Mouse (Mus musculus) kidney, postnatal 10 days (tissue): Measurements from ENCODE around the gene Fitm2.

Experiments
- DNase-seq: peaks from one replicate; pipeline ENCODE4 v3.0.0; 2021; ENCODE audit warnings: mixed read lengths

The Fitm2 gene

DNA sequence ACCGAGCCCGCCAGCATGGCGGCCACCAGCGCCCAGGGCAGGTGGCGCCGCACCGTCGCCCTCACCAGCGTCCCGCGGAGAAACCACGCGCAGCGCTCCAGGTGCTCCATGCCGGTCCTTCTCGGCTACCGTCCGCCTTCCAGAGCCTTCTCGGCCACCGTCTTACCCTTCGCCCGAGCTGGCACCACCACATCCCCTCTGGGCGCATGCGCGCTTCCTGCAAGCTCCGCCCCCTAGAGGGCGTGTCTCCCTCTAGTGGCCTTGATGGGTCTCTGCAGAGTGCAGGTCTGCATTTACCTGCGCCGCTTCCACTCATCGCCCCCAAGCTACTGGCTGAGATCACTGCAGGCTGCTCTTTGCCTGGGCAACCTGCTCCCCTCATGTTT is at the start of gene Fitm2:
TSS of gene Fitm2 (minus strand) at position 164 of the 386 bp plus-strand sequence.
- peak; percentile 97 for DNase-seq

DNA sequence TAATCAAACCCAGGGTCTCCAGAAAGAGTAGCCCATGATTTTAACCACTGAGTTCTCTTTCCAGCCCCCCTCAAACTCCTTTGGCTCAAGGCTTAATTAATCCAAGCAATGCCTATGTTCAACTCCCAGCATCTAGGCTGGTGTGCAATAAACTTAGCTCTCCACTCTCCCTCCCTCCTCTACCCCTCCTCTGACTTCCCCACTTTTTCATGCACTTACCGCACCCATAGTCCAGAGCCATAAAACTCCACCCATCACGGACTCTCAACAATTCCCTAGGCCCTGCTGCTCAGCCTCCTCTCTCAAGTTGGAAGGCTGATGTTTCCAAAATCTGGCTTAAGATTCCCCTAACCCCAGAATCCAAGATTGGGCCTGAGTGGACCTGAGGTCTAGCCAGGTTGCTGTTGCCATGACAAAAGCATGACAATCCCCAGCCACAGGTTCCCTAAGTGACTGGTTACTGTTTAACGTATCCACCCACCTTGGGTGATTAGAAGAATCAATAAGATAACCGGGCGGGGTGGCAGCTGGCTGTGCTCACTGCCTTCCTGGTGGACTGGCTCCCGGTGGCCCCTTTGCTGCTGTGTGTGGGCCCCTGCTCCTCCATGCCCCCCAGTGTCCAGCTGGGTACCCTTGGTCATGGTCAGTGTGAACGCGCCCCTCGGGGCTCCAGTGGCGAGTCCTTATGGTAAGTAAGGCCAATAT is 34.0 kb upstream of the Fitm2 start, which contains the start of gene Hnf4a:
TSS of gene Hnf4a (plus strand) at position 509 of the 705 bp plus-strand sequence.
- DNase-seq: no peak

DNA sequence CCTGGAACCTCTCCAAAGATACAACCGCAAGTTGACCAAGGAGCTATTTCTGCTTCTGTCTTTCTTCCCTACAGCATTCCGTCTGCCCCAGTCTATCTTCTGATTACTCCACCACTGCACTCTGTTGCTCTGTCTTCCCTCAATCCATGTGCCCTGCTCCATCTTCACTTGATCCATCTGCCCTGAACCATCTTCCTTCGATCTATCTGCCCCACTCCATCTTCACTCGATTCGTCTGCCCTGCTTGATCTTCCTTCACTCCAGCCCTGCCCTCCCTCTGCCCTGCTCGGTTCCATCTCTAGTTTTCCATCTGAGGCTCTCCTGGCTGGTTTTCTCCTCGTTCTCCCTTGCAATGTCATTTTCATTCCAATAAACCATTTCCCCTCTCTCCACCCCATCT is 30.8 kb upstream of the Fitm2 start:
- DNase-seq: no peak

DNA sequence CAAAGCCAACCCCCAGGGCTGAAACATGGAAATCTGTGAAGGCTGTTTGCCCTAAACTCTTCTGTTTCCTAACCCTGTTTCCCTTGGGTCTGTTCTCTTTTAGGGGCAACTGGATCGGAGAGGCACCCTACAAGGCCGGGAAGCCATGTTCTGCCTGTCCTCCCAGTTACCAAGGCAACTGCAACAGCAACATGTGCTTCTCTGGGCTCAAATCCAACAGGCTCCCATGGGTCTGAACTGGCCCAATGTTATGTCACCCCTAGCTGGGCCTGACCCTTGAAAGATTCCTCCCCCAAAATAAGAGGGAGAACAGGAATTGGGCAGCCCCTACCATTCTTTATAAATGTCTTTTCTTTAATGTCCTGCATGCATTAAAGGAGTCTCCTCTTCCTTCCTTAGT is 29.8 kb upstream of the Fitm2 start:
- peak; percentile 47 for DNase-seq

DNA sequence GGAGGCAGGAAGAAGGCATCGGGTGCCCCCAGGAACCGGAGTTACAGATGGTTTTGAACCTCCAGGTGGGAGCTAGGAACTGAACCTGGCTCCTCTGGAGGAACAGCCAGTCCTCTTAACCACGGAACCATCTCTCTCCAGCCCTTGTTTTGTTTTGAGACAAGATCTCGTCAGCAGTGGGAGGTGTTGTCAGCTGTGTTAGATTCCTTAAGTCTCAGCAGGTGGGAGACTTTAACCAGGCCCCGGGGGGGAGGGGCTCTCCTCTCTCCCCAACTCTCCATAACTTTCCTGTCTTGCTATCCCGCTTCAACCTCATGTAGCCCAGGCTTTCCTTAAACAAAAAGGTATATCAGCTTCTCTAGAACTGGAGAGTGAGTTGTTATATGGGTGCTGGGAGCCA is 22.0 kb upstream of the Fitm2 start:
- no peak for DNase-seq

DNA sequence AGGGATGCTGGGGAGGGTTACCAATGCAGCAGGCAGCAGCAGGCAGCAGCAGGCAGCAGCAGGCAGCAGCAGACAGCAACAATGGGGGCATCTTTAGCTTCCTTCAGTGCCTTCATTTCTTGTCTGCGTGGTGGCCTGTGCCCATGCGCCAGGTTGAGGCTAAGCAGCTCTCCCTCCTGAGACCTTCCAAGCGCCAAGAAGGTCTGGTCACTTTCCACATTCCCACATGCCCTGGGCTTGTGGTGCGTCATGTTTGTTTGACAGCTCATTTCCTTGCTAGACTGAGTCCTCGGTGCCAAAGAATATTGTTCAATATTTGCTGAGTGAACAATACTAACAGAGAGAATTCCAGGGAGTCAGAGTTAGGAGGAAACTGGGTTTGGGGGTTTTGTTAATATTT is 21.5 kb upstream of the Fitm2 start:
- no peak for DNase-seq

DNA sequence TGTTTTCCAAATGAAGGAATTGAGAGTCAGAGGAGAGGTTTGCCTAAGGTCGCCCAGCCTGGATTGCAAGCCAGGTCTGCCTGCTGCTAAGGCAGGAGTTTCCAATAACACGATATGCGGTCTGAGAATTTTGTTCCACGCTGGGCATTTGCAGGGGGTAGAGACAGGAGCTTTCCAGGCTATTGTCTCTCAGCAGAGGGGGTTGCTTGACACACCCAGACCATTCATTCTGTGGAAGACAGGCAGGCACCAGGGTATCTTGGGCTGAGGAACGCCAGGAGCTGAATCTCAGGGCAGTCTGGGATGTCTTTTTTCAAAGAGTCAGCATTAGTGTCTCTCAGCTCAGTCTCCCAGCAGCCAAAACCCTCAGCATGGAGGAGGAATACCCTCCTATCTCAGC is 20.6 kb upstream of the Fitm2 start:
- DNase-seq: no peak

DNA sequence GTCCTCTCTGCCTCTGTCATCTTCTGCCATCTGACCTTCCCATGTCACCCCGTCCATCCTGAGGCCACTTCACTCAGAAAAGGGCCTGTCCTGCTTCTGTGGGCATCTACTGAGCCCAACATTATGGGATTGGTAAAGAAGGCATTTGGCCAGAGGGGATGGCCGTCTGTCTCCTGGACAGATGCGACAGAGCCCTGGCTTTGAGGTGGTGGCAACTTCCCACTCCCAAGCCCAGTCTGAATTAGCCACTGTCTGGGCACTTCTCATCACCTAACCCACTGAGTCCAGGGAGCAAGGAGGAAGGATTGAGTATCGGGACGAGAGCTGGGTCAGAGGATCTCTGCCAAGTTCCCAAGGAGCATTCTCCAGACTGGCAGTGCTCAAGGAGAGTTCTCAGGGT is 19.6 kb upstream of the Fitm2 start, which contains the start of gene R3hdml:
TSS of gene R3hdml (plus strand) at position 301 of the 400 bp plus-strand sequence.
- DNase-seq: no peak

DNA sequence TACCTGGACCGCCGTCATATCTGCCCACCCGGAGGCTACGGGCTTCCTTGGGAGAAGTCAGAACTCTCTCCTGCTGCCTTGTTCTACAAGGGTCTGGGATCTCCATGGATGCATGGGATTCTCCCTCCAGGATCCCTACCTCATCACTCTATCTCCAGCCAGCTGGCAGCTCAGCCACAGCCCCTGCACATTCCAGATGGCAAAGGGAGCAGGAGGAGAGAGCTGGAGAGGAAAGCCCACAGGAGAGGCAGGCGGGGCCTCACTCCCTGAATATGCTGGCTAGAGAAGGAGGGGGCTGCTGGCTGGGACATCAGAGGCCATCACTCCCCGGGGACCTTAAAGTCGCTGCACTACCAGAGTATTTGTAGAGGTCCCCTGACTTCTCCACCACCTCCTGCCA is 18.9 kb upstream of the Fitm2 start:
- DNase-seq: no peak

DNA sequence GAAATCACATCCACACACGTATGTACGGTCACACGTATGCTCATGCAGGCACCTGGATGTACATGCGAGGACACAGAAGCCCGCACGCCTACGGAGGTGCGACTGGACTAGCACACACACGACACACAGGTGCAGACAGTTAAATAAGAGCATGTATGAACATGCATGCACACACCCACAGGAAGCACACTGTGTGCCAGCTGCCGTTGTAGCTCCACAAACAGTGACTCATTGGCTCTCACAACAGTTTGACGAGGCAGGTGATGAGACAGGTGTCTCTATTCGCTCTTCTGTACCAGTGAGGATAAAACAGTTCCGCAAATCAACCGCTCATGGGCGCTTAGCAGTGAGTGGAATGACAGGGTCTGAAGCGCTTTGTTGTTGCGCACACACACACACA is 18.2 kb upstream of the Fitm2 start:
- no peak for DNase-seq

DNA sequence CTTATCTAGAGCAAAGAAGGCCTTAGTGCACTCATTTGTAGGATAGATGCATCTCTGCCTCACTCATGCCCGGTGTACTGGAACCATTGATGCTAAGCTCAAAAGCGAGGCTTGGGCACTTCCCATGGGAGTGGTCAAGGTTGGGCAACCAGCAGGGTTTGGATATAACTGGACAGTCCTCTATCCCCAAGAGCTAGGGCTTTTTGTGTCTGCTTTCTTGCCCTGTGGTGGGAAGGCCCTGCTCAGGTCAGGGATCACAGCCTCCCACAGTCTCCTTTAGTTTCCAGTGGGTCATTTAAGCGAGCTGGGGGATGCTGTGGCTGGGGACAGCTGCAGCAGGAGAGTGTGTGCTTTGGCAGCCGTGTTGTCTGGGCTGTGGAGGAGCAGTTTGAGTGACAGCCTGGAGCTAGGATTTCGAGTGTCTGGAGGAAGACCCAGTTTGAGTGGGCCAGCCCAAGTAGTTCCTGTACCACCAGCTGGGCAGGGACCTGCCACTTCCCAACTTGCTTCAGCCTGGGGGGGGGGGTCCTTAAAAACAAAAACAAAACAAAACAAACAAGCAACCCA is 17.4 kb upstream of the Fitm2 start:
- no peak for DNase-seq

DNA sequence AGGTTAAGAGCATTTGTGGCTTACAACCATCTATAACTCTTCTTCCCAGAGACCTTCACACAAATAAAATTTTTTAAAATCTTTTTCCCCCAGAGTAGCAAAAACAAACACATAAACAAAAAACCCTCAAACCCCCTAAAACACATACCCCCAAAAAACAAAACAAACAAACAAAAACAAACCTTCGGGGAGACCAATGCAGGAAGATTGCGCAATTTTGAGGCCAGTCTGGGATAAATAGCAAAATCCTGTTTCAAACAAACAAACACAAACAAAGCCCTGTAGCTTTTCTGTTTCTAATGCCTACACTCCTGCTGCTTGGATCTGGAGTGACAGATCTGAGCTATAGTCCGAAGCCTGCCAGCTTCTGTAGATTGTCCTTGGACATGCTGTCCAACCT is 14.9 kb upstream of the Fitm2 start:
- no peak for DNase-seq

DNA sequence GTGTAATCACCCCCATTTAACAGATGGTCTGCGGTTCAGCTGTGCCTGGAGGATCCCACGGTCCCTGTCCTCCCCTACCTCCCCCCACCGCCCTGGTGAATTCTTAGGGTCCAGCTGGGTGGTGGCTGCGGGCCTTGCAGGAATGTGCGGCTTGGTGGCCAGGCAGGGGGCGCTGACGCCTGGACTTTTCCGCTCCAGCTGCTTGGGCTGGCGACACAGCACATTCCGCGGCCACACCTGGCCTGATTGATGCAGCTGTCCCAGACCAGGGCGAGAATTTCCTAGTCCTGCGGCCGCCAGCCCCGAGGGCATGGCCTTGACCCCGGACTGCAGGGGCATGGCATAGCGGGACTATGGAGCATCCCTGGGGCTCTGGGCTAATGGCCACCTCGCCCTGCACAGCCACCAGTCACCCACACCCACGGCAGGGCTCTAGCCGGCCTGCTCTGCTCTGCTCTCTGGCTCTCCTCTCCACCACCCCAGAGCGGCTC is 9.2 kb upstream of the Fitm2 start:
- peak; percentile 74 for DNase-seq

DNA sequence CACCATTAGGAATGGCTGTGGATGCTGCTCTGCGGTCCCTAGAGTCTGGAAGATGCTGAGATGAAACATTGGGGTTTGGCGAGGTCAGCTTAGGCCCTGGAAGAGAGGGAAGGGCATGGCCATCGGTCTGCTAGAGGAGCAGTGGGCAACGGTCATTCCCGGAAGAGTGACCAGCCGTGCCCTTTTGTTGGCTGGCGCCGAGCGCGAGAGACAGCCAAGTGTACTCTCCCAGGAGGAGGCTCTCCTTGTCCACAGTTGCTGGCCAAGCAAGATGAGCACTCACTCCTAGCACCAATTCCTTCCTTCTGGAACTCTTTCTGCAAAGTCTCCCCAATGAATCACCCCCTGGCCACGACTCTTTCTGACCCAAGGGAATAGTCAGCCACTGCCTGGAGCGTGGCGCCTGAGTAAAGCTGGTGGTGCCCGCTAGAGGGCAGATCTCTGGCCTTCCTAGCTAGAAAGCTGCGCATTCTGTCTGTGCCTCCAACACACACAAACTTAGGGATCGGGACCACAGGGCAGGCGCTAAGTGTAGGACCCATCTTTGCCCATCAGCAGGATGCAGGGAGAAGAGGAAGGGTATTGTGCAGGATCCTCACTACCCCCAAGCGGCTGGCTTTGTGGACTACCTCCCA is 7.9 kb upstream of the Fitm2 start:
- peak; percentile 41 for DNase-seq

DNA sequence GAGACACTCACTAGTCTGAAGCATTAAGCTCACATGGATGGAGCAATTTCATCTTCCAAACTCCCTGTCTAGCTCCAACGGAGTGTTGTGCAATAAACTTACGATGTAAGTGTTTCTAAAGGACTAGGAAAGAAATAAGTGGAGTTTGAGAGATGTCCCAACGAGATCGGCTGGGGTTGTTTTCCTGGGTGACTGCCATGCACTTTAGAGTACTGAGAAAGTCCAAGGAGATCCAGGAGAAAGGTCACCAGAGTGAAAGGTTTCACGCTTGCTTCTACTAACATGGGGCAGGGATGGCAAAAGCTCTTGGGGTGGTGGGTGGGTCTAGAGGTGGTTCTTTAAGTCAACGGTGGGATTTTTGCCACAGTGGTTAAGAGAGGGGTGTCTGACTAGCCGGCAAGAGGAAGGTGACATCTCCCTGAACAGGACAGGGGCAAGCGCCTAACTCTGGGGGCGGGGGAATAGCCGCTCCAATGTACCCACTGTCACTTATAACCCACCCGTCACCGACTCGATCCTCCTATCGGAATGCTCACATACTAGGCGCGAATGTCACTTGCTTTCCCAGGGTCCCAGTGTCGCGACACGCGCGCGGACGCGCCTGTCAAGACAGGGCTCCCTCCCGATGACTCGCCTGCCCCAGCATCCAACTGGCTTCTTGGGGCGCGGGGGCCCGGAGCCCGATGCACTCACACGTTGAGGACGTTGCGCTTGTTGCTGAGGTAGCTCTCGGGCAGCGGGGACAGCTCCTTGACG is 541 bp downstream of the Fitm2 start:
- DNase-seq: peak; percentile 22

DNA sequence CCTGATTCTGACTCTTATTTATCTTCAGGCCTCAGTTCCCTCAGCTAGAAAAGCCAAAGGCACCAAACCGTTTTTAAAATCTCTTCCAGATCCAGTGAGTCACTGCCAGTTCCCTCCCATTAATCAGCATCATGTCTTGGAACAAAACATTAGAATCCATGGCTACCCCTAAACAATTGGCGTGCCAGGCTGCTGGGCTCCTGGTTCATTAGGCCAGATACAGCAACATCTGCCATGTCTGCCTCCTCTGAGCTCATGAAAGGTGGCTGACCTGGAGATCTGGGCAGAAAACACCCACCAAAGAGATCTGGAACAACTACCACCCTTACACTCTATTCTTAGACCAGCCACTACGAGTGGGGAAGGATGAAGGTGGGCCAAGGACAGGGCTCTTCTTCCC is 1.3 kb downstream of the Fitm2 start:
- no peak for DNase-seq

DNA sequence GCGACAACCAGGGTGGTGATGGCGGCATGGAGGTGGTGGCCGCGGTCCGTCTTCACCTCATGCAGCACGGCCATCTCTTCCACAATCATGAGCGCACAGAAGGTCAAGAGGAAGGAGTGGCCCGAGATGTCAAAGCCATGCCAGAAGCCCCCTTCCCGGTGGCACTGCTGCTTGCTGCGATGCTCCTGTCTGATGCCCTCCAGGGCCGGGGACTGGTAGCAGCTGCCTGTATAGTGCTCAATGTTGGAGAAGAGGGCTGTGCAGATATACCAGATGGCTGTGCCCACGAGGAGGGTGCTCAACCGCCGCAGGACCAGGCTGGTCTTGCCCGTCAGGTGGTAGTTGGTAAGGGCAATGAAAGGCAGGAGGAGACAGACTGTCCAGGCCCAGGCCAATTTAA is 2.7 kb downstream of the Fitm2 start:
- DNase-seq: no peak

DNA sequence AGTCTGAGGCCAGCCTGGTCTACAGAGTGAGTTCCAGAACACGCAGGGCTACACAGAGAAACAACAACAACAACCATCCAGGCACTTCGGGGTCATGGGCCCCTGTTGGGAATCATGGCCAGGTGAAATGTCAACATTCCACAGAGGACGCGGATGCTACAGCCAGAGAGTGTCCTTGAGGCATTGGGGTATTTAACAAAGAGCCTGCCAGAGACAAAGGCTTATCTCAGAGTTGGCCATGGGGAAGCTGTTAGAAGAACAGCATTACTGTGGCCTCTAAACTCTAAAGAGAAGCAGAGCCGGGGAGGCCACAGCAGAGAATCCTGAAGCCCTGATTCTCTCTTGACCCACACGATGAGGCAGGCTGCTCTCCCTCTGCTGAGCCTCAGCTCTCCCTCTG is 3.6 kb downstream of the Fitm2 start:
- no peak for DNase-seq

DNA sequence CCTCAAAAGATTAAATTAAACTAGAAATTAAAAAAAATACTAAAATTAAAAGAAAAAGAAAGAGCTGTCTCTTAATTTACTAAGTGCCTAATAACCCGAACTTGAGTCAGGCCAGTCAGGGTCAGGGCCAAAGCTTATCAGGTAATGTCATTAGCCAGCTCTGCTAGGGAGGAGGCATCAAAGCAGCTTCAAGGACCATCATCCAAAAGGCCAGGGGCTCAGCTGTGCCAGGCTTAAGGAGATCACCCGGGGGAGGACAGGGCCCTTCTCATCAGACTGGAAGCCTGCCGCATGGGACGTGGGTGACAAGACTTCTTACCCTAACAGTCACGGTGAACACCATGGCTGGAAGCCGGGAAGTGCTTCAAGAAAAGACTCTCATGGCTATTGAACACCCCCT is 4.8 kb downstream of the Fitm2 start:
- DNase-seq: no peak

DNA sequence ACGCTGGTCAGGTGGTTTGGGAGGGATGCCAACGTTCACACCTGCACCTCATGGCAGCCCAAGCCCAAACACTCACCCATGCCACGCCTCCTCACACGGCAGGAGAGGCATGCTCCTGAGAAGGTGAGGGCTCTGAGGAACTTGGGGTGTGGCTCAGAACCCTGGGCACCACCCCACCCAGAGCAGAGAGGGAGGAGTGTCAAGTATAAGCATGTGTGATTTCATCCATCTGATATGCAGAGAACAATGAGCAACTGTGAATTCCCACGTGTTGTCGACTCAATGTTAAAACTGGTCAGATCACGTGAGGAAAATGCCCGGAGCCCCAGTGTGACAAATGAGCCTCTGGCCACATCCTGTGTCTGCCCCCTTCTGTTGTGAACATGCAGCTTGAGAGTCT is 5.7 kb downstream of the Fitm2 start:
- no peak for DNase-seq

DNA sequence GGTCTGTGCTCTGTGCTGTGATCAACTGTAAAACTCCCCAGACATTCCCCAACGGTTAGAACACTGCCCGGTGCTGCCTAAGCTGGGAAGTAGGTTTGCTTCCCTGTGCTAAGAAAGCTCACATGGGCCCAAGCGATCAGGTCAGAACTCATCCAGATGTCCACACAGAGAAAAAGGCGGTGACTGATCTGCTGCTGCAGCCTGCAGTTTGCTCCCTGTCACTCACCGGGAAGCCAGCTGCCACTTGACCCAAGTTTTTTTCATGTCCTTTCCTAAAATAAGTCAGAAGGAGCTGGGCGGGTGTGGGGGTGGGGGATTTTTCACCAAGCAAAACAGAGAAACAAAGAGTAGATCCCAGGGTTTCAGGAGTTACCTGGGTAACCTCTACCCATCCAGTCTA is 7.9 kb downstream of the Fitm2 start:
- DNase-seq: no peak

DNA sequence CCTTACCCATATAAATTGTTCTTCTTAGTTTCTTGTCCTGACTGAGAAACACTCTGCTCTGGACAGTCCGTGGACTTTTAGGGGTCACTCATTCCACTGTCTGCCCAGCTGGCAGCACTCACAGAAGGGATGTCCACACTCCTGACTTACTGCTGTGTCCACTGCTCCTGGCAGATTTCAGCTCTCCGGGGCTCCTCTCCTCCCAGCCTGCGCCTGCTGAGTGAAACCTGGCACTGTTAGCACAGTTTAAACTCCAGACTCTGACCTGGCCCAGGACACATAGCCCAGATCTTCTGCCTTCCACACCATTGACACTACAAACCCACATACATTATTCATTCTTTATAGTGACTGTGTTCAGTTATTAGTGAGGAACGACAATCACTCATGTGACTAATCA is 8.4 kb downstream of the Fitm2 start:
- DNase-seq: no peak

DNA sequence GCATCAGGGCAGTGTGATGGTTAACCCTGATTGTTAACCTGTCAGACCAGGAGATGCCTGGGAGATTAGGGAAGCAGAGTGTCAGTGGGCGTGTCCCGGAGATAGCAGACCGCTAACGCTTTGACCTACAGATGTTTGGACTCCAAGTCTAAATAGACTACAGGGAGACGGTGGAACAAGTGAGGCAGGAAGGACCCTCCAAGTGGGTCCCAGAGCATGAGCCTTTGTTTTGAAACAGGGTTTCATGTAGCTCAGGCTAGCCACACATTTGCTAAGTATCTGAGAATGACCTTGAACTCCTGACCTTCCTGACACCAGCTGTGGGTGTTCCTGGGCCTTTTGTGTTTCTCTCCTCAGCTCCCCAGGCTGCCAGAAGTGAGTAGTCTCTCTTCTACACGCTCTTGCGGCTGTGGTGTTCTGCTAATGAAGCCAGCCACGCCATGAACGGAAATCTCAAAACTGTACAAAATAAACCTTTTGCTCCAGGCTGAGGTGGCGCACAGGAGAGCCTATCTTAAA is 9.1 kb downstream of the Fitm2 start:
- DNase-seq: no peak
